ENCODE assay signal across 24 mouse cellular contexts in genomic region chr5:122110625-122111024, GRCm38 (mm10). TPM values are rescaled to one million over a fixed set of nuclear protein-coding genes. Genes with fewer than 3 reads are reported as not detected.
DNase-seq lines count a peak whose midpoint lies in the region; ATAC-seq and TF ChIP-seq lines count a peak whose summit lies in the region.
"Had no signal": no experiment of that assay in that cellular context is flagged by ENCODE, and none has a peak within 500 bp of the region (broad histone marks: within the 10 kb centered on the region; RNA-seq: fewer than 3 reads in every experiment).

No protein-coding gene starts in this region.

- 81% methylated on average over 13 of the region's 13 CpGs for WGBS in heart, adult 2 months
- WGBS in midbrain, embryonic 11.5 days: 89% methylated on average over 13 of the region's 13 CpGs
- 90% methylated on average over 13 of the region's 13 CpGs for whole genome bisulfite sequencing in midbrain, embryonic 10.5 days
- 67% methylated on average over 13 of the region's 13 CpGs for WGBS in heart, embryonic 15.5 days

- no peaks in the 10 kb centered on the region for H3K36me3 ChIP-seq in heart, adult 2 months (ENCODE audit: control insufficient read depth, insufficient read depth, low read length)
- no peaks in the 10 kb centered on the region for H3K36me3 ChIP-seq in midbrain, embryonic 11.5 days (ENCODE audit: control insufficient read depth, insufficient read depth, low read length)
- H3K36me3 ChIP-seq in midbrain, embryonic 10.5 days: no peaks in the 10 kb centered on the region
- H3K36me3 ChIP-seq in heart, embryonic 15.5 days: no peaks in the 10 kb centered on the region; the same call in 1 of the 2 replicates
- H3K36me3 ChIP-seq: embryonic facial prominence, embryonic 13.5 days; G1E; hindbrain, embryonic 13.5 days had no signal

- no peak overlapping the region for H3K27ac ChIP-seq in heart, adult 2 months
- H3K27ac ChIP-seq in midbrain, embryonic 11.5 days (ENCODE audit: low read depth, low read length): no peak overlapping the region
- no peak overlapping the region for H3K27ac ChIP-seq in midbrain, embryonic 10.5 days (replicated peaks)
- H3K27ac ChIP-seq in heart, embryonic 15.5 days: peak overlapping the region; percentile 65
- H3K27ac ChIP-seq: embryonic facial prominence, embryonic 13.5 days; hindbrain, embryonic 13.5 days; hindbrain, postnatal 0 days; kidney, postnatal 0 days had no signal

- DNase-seq in heart, adult 2 months: peak in 1 of 2 experiments; percentile 34
- DNase-seq in heart, adult 18-20 months: no peak
- DNase-seq in midbrain, embryonic 11.5 days (ENCODE audit: low spot score, missing footprints): peak; percentile 61
- no peak for DNase-seq in midbrain, embryonic 10.5 days (ENCODE audit: low spot score)
- DNase-seq in right cerebral cortex, postnatal 36 days (ENCODE audit: low spot score in 2 of 2): no peak
- no peak for DNase-seq in cerebellum, postnatal 36 days
- DNase-seq: adrenal gland, adult 8-10 months; adrenal gland, postnatal 36 days; cerebellum, adult 11 months; cerebellum, adult 8-10 months; cerebellum, postnatal 14 days; gastrocnemius, postnatal 10 days; kidney, adult 11 months; kidney, adult 9 months had no signal

- no peak for ATAC-seq in midbrain, embryonic 11.5 days (ENCODE audit: low FRiP score)
- peak; percentile 12; the same call in 1 of the 2 replicates for ATAC-seq in heart, embryonic 15.5 days (replicated peaks; ENCODE audit: insufficient number of reproducible peaks, insufficient read depth, low FRiP score, low read depth)
- ATAC-seq: forebrain, embryonic 14.5 days; hindbrain, postnatal 0 days had no signal

- peak; percentile 95 for TF ChIP-seq POLR2A in heart, adult 2 months (IDR thresholded peaks at IDR 0.05; ENCODE audit: insufficient read depth, low read depth, low read length)

- H3K4me2 ChIP-seq in midbrain, embryonic 11.5 days: no peak overlapping the region
- H3K4me2 ChIP-seq in heart, embryonic 15.5 days: no peak overlapping the region
- H3K4me2 ChIP-seq: embryonic facial prominence, embryonic 13.5 days; hindbrain, embryonic 13.5 days had no signal

- H3K4me1 ChIP-seq in heart, adult 2 months (ENCODE audit: control insufficient read depth, insufficient read depth, low read length): no peaks in the 10 kb centered on the region
- H3K4me1 ChIP-seq in midbrain, embryonic 11.5 days (ENCODE audit: control insufficient read depth, insufficient read depth, low read length): peaks cover 2% of the 10 kb centered on the region; the same call in 1 of the 2 replicates
- H3K4me1 ChIP-seq in midbrain, embryonic 10.5 days: peaks cover 10% of the 10 kb centered on the region
- H3K4me1 ChIP-seq in heart, embryonic 15.5 days (replicated peaks): peaks cover 5% of the 10 kb centered on the region
- H3K4me1 ChIP-seq: embryonic facial prominence, embryonic 13.5 days had no signal

- peak; percentile 74 for TF ChIP-seq EP300 in heart, adult 2 months (IDR thresholded peaks at IDR 0.05; ENCODE audit: insufficient read depth, low read depth, low read length)

- H3K9me3 ChIP-seq in midbrain, embryonic 11.5 days (ENCODE audit: control insufficient read depth, low read length): no peaks in the 10 kb centered on the region
- no peaks in the 10 kb centered on the region for H3K9me3 ChIP-seq in midbrain, embryonic 10.5 days (replicated peaks)
- no peaks in the 10 kb centered on the region for H3K9me3 ChIP-seq in heart, embryonic 15.5 days (replicated peaks)
- H3K9me3 ChIP-seq: embryonic facial prominence, embryonic 13.5 days; G1E; hindbrain, embryonic 13.5 days had no signal

- intact Hi-C loops in heart, adult 2 months (cut with DNase I): no loop called here

- H3K27me3 ChIP-seq in heart, adult 2 months (ENCODE audit: control insufficient read depth, insufficient read depth, low read length): no peaks in the 10 kb centered on the region
- no peaks in the 10 kb centered on the region for H3K27me3 ChIP-seq in midbrain, embryonic 11.5 days (ENCODE audit: control insufficient read depth, insufficient read depth, low read length)
- H3K27me3 ChIP-seq in midbrain, embryonic 10.5 days (ENCODE audit: low read depth, poor library complexity, severe bottlenecking): no peaks in the 10 kb centered on the region
- H3K27me3 ChIP-seq in heart, embryonic 15.5 days: no peaks in the 10 kb centered on the region
- H3K27me3 ChIP-seq: embryonic facial prominence, embryonic 13.5 days; hindbrain, embryonic 13.5 days had no signal

- no peak for TF ChIP-seq CTCF in heart, adult 2 months (IDR thresholded peaks at IDR 0.05)

- H3K4me3 ChIP-seq in heart, adult 2 months: no peak overlapping the region
- H3K4me3 ChIP-seq in midbrain, embryonic 11.5 days (ENCODE audit: low read depth, low read length): no peak overlapping the region
- H3K4me3 ChIP-seq in midbrain, embryonic 10.5 days: no peak overlapping the region
- H3K4me3 ChIP-seq in heart, embryonic 15.5 days: no peak overlapping the region
- H3K4me3 ChIP-seq: embryonic facial prominence, embryonic 13.5 days; hindbrain, embryonic 13.5 days had no signal

- no peaks in the 10 kb centered on the region for H3K79me2 ChIP-seq in heart, adult 2 months (replicated peaks; ENCODE audit: control insufficient read depth, insufficient read depth, low read length)

- H3K9ac ChIP-seq in heart, adult 2 months (ENCODE audit: low read depth, low read length): no peak overlapping the region
- H3K9ac ChIP-seq in midbrain, embryonic 11.5 days (ENCODE audit: low read length): no peak overlapping the region
- no peak overlapping the region for H3K9ac ChIP-seq in heart, embryonic 15.5 days
- H3K9ac ChIP-seq: hindbrain, embryonic 13.5 days had no signal

RNA-seq across cellular contexts. Expression of gene Myl2, which starts 9.9 kb away (rescaled TPM):
- over 10,000 TPM; 18,797 to 22,206 TPM for total RNA-seq in heart, adult 2 months (2021)
- polyA plus RNA-seq in heart, adult 2 months (2012; rRNA removed): 7,725 and 11,177 TPM in 2 replicates
- total RNA-seq in heart, adult 18-20 months (2021): over 10,000 TPM; 22,032 to 23,824 TPM
- 0.29 TPM in 1 of 2 replicates, not detected in the other for polyA plus RNA-seq in midbrain, embryonic 11.5 days (2014; fragmentation: Nextera tagmentation; extraction: Ambion mirVana)
- 0.43 and 0.59 TPM in 2 replicates for polyA plus RNA-seq in midbrain, embryonic 10.5 days (2016; fragmentation: Nextera tagmentation; extraction: Ambion mirVana)
- polyA plus RNA-seq in heart, embryonic 15.5 days (2015; fragmentation: Nextera tagmentation; extraction: Ambion mirVana): 7,334 and 9,932 TPM in 2 replicates
- total RNA-seq: adrenal gland, adult 8-10 months; G1E; granulocyte monocyte progenitor cell, adult 5-6 weeks; hematopoietic stem cell, adult 5-6 weeks; hindbrain, postnatal 0 days had no signal
- polyA plus RNA-seq: embryonic facial prominence, embryonic 13.5 days; G1E; intestine, embryonic 14.5 days had no signal

RNA-seq across cellular contexts. Expression of gene Ccdc63, which starts 30.0 kb away (rescaled TPM):
- total RNA-seq in heart, adult 2 months (2021): under 1 TPM in 1 of 2 experiments, not detected in 1; 0.16 TPM
- 0.08 and 0.12 TPM in 2 replicates for polyA plus RNA-seq in heart, adult 2 months (2012; rRNA removed)
- total RNA-seq in heart, adult 18-20 months (2021): not detected
- 0.03 TPM in 1 of 2 replicates, not detected in the other for polyA plus RNA-seq in midbrain, embryonic 11.5 days (2014; fragmentation: Nextera tagmentation; extraction: Ambion mirVana)
- polyA plus RNA-seq in midbrain, embryonic 10.5 days (2016; fragmentation: Nextera tagmentation; extraction: Ambion mirVana): not detected in 2 replicates
- polyA plus RNA-seq in heart, embryonic 15.5 days (2015; fragmentation: Nextera tagmentation; extraction: Ambion mirVana): 0.16 and 0.42 TPM in 2 replicates
- total RNA-seq: adrenal gland, postnatal 36 days; gastrocnemius, postnatal 10 days had no signal
- polyA plus RNA-seq: embryonic facial prominence, embryonic 13.5 days; forebrain, embryonic 14.5 days; G1E; hindbrain, embryonic 13.5 days; hindbrain, postnatal 0 days; intestine, embryonic 14.5 days; kidney, postnatal 0 days had no signal

RNA-seq across cellular contexts. Expression of gene Ppp1cc, which starts 47.5 kb away (rescaled TPM):
- 100 to 1,000 TPM; 101 to 127 TPM for total RNA-seq in heart, adult 2 months (2021)
- 59.7 and 87.8 TPM in 2 replicates for polyA plus RNA-seq in heart, adult 2 months (2012; rRNA removed)
- total RNA-seq in heart, adult 18-20 months (2021): 100 to 1,000 TPM; 105 to 113 TPM
- polyA plus RNA-seq in midbrain, embryonic 11.5 days (2014; fragmentation: Nextera tagmentation; extraction: Ambion mirVana): 311 and 338 TPM in 2 replicates
- polyA plus RNA-seq in midbrain, embryonic 10.5 days (2016; fragmentation: Nextera tagmentation; extraction: Ambion mirVana): 320 and 339 TPM in 2 replicates
- 198 and 233 TPM in 2 replicates for polyA plus RNA-seq in heart, embryonic 15.5 days (2015; fragmentation: Nextera tagmentation; extraction: Ambion mirVana)

Comparison
In these comparisons a context has a peak if more than half of its experiments do, and no peak if none do; other contexts are left out.
1. RNA of gene Myl2, which starts 9.9 kb away (polyA plus RNA-seq): 7,334 to 9,932 TPM in heart, embryonic 15.5 days and 7,725 to 11,177 TPM in heart, adult 2 months; 0.43 to 0.59 TPM in midbrain, embryonic 10.5 days and 0.29 TPM in midbrain, embryonic 11.5 days; every median in the first group is over 1,000 times any median in the second.